Mouse (Mus musculus): ENCODE data around the gene Icosl.
"Not testable (repeated sequence)": the region's sequence is repeated elsewhere in the genome, so short reads cannot be mapped to it uniquely, and the experiment has no call there.

The Icosl gene

DNA sequence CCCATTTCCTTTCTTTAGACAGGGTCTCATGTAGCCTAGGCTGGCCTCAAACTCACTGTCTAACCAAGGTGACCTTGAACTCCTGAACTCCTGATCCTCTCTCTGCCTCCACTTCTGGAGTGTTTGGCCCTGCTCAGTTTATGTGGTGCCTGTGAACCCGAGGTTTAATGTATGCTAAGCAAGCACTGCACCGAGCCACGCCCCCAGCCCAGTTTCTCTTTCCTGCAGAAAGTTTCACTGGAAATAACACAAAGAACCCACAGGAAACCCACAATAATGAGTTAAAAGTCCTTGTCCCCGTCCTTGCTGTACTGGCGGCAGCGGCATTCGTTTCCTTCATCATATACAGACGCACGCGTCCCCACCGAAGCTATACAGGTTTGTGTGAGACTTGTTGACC is 5.9 kb downstream of the Icosl start:
- in situ Hi-C loops (cut with MboI, MseI) = no loop called here

DNA sequence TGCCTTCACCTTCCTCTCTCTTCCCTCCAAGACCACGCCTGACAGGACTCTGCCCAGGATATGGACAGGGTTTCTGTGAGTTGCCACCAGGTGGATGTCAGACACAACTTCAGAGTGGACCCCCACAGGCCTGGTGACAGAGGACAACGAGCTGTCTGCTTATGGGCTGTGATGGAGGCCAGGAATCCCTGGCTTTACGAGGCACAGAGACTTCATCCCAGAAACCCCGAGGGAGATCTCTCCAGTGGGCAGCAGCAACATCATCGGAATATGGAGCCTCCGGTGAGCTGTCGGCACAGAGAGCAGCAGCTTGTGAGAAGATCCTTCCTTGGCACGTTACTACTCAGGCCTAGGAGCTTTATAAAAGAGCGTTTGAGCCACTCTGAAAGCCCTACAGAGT is 8.8 kb downstream of the Icosl start:
- in situ Hi-C loops (cut with MboI, MseI) = no loop called here

DNA sequence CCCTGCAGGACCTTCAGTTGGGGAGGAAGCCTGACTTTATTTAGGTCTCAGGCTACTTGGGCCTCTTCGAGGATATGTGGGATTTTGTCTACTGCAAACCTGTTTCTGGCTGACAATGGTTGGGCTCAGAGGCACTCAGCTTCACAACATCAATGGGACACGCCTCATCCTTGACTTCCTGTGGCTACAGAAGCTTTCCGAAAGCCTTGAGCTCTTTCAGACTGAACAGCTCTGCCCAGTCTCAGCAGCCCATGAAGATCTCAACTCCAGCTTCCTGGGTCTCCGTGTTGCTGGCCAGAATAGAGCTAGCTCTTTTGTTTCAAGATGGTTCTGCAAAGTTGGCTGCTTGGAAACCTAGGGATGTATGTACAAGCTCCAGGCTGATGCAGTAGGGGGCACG is 9.2 kb downstream of the Icosl start:
- in situ Hi-C loops (cut with MboI, MseI) = no loop called here

DNA sequence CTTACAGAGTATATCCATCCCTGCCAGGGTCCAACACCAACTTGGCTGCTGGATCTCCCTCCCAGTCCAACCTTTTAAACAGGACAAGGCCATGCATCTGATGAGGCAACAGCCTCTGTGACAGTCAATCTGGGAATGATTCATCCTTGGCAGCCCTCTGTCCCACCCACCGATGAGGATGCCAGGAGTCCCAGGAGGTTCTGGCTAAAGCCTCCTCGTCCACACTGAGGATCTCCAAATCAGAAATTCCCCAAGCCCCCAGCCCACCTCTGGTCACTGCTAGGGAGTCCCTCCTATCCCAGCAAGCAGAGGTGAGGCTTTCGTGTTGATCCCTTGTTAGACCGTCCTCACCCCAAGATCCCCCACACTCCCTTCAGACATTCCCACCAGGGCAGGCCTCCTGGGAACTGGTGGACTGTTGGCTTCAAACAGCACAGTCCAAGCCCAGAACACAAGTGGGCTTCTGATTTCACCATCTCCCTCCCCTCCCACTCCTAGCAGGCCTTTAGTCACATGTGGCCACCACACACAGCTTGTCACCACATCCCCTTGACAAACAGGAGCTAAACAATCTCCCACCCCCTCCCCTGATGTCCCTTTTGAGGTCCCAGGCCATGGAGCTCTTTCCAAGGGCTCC is 11.0 kb downstream of the Icosl start:
- in situ Hi-C loops (cut with MboI, MseI) = no loop called here

DNA sequence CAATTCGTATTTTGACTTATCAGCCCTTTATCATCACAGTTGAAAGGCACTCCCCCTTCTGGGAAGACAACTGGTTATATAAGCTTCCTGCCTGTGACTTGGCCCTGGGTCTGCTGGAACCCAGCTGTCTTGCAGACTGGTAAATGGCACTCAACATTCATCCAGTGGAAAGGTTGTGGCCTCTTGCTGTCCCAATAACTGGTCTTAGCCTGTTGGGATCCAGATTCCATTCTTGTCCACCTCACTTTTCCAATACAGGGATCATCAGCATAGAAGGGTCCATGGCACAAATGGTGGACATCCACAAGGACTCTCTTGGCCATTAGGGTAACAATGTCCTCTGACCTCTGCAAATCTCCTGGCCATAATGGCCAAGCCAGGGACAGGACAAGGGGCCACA is 15.0 kb downstream of the Icosl start:
- in situ Hi-C loops (cut with MboI, MseI) = no loop called here

DNA sequence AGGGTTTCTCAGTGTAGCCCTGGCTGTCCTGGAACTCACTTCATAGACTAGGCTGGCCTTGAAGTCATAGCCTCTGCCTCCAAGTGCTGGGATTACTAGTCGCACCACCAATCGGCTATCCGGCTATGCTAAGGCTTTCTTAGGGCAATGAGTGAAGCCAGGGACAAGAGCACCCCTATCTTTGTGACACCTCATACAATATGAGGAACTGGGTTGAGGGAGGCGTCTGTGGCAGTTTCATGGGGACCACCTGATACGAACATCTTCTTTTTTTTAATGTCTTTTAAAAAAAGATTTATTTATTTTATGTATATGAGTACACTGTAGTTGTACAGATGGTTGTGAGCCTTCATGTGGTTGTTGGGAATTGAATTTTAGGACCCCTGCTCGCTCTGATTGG is 16.6 kb downstream of the Icosl start:
- in situ Hi-C loops (cut with MboI, MseI) = no loop called here

DNA sequence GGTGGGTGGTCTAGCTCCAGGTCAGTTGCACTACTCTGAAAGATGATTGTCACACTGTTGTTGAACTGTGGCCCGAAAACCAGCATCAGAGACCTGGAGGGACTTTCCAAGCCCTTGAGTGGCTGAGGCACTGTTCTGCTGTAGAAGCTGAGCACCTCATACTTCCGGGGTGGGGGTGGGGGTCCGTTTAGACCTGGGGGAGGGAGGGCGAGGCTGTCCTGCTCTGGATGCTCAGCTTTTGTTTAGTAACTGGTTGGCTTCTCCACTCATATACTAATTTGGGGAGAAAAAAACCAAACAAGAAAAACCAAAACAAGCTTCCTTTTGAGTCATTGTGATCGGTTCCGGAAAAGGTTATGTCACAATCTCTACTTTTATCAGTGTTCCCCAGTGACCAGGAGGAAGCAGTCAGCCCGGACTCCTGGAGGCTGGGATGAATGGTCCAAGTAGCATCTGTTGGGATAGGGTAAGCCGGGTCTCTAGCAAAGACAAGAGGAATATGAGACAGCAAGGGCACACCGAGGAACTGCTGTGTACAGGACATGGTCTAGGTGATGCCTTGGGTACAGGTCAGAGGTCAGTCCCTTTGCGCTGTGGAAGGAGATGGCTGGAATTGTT is 17.5 kb downstream of the Icosl start:
- in situ Hi-C loops (cut with MboI, MseI) = no loop called here

DNA sequence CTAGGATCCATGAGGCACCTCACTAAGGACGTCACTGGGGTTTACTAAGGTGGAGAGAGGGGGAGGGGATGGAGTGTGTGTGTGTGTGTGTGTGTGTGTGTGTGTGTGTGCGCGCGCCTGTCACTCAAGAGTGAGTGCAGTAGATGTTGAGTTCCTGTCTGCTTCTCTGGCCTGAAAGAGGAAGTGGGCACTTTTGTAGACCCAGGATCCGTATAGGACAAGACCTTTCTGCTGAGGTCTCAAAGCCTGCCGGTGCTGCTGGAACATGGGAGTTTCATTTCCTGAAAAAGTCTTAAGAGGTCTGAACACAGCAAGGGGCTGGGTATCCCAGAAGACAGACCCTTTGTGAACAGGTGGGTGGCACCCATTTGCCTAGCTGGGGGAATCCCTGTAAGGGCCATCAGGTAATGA is 18.0 kb downstream of the Icosl start:
- in situ Hi-C loops (cut with MboI, MseI) = no loop called here

DNA sequence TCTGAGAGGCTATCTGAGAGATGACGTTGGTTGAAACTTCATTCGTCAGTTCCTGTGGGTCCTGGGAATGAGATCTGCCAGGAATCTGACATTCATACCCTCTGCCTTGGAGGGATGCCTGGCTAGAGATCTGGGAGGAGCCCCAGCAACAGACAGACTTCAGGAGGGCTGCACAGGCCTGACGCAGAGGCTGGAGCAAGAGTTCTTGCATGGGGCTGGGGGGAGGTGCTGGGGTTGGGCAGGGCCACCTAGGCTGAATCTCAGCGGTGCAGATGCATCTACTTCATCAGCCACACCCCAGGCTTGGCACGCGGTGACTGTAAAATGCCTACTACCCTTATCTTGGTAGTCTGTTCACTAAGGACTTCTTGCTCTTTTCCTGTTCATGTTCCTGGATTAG is 21.1 kb downstream of the Icosl start:
- in situ Hi-C loops (cut with MboI, MseI) = no loop called here

DNA sequence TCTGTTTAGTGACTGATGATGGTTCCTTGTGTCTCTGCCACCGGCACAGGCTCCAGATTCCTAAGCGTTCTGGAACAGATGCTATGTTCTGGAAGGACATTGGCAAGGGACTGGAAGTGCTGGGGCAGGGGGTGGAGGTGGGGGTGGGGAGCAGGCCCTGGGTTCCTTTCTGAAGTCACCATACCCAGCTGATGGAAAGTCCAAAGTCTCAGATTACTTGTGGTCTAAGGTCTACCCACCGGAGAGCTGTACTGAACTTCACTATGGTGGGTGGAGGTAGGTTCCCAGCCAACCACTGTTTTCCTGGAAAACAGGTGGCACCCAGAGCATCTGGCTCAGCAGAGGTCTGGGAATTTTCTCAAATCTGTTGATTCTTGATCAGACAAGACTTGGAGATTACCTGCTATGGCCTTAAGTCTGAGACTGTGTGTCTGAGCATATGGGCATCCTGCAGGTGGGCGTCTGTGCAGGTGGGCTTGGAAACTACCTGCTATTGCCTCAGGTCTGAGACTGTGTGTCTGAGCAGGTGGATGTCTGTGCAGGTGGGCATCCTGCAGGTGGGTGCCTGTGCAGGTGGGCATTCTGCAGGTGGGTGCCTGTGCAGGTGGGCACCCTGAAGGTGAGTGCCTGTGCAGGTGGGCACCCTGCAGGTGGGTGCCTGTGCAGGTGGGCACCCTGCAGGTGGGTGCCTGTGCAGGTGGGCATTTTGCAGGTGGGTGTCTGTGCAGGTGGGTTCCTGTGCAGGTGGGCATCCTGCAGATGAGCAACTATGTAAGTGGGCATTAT is 21.8 kb downstream of the Icosl start:
- in situ Hi-C loops (cut with MboI, MseI) = no loop called here

DNA sequence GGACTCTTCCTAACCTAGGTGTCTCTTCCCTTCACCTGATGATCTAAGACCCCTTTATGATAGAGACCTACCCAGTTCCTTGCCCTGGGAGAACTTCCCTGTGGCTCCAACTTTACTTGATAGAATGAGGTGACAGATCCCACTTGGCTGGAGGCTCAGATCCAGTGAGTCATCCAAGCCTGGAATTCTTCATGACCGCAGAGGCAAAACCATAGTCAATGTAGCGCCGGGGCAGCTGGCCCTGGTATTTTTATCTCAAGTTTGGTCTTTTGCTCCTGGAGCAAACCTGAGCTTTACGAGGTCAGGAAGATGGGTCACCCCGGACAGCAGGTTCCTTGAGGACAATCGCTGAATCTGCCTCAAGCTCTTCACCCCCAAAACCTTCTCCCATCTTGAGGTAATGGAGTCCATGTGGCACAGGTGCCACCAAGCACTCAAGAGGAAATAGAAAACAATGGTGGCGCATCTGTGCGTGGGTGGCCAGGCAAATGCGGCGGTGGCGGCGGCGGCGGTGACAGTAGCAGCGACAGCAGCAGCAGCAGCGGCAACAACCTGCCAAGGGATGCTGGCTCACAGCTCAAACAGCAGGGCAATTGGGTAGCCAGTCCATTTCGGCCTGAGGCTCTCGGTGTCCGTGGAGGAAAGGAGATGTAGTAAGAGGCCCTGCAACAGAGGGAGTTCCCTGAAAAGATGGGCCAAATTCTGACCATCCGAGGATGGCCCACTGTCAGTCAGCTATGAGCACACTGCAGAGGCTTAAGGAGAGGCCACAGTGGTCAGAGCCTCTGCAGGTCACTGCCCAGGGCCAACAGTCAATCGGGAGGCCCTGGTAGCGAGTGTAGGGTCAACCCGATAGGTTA is 23.0 kb downstream of the Icosl start:
- in situ Hi-C loops (cut with MboI, MseI) = no loop called here

DNA sequence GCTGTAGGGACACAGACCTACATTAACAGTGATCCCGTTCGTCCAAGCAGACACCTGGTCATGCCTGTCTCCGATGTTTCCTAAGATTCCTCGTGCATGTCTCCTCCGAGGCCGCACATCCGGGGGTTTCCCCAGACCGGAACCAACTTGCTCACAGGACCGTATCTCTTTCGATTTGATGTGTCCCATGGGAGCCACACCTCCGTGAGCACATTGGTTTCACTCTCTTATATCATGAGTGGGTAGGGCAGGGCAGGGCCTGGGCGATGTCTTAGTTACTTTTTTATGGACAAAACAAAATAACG is 23.6 kb downstream of the Icosl start:
- in situ Hi-C loops (cut with MboI, MseI) = no loop called here

DNA sequence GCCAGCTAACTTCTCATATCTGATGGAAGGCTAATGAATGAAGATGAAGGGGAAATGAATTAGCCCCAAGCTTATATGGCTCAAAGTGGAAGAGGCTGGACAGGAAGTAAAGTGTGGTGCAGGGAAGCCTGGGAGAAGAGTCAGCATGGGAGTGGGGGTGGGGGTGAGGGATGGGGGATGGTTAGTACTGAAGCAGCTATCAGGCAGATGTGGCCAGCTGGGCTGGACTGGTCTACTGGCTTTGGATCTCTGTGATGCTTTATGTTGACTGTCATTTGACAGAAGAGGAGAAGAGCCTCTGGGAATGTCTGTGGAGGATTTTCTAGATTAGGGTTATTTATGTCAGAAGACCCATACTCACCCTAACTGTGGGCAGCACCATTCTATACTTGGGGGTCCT is 26.1 kb downstream of the Icosl start:
- in situ Hi-C loops (cut with MboI, MseI) = no loop called here

DNA sequence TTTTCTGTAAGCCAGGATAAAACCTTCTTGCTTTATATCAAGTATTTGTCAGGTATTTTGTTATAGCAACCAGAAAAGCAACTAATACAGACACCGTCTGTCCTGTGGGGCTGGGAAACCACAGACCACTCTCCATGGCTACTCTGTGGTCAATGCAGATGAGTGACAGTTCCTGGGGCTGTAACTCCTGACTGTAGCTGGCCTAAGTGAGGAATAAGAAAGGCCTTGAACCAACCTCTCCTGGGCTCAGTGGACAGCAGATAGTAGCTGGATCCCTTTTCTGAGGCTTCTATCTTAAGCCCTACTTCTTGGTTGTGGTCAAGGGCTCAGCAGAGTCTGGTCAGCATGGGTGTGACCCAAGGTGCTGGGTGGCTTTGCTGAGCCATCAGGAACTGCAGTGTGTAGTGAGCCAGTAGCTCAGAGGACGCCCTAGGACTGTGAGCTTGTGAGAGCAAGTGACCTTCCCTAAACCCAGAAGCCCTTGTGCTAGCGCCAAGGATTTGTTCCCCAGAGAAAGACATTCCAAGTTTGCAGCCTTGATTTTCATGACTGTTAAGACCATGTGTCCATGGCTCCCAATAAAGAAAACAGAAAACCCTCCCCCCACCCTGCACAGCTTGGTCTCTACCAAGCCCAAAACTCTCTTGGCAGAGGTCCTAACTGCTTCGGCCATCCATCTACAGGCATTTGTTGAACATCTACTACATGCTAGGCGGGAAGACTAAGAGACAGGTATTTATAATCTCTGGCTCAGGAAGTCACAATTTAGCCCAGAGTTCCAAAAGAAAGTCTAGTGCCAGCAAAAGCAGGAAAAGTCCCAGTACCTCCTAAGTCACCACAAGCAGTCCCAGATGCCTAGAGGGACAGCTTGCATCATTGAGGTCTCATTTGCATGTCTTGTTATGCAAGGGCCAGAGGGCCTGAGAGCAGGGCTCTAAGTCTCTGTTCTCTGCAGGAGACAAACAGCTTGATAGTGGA is 27.1 kb downstream of the Icosl start:
- in situ Hi-C loops (cut with MboI, MseI) = no loop called here

DNA sequence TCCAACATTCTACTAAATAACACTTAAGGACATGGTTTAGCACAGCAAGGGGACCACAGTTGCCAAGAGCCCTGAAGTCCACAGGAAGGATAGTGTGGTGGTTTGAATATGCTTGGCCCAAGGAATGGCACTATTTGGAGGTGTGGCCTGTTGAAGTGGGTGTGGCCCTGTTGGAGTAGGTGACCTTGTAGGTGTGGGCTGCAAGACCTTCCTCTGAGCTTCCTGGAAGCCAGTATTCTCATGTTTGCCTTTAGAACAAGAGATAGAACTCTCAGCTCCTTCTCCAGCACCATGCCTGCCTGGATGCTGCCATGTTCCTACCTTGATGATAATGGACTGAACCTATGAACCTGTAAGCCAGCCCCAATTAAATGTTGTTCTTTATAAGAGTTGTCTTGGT is 30.8 kb downstream of the Icosl start:
- in situ Hi-C loops (cut with MboI, MseI) = not testable (repeated sequence)

DNA sequence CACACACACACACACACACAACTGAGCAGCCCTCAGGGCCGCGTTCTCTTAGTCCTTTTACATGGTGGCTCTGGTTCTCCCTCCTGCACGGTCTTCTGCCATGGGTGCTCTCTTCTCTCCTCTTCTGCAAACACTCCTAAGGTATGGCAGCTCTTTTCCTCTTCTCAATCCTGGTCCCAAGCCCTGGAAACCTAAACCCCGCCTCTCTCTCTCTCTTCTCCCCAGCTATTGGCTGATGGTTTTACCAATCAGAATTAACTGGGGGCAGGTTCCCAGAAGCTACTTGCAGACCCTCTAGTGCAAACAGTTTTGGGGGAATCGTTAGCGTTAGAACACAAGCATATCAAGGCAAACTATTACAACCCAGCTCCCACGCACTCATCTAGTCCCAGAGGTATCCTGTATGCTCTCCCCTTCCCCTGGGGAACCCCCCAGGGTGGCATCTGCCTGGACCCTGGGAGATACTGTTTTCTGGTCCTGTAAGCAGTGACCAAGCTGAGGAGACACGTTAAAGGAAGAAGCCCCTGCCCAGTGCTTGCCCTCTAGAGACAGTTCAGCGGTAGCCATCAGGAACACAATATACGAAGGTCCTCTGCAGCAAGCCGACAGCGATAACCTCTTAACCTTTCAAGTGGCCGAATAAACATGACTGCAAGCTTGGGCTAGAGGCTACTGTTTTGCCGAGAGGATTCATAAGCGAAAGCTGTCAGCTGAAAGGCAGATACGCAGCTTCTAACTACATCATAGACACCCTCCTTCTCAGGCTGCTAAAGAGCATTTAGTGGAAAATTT is 32.1 kb downstream of the Icosl start:
- in situ Hi-C loops (cut with MboI, MseI) = no loop called here

DNA sequence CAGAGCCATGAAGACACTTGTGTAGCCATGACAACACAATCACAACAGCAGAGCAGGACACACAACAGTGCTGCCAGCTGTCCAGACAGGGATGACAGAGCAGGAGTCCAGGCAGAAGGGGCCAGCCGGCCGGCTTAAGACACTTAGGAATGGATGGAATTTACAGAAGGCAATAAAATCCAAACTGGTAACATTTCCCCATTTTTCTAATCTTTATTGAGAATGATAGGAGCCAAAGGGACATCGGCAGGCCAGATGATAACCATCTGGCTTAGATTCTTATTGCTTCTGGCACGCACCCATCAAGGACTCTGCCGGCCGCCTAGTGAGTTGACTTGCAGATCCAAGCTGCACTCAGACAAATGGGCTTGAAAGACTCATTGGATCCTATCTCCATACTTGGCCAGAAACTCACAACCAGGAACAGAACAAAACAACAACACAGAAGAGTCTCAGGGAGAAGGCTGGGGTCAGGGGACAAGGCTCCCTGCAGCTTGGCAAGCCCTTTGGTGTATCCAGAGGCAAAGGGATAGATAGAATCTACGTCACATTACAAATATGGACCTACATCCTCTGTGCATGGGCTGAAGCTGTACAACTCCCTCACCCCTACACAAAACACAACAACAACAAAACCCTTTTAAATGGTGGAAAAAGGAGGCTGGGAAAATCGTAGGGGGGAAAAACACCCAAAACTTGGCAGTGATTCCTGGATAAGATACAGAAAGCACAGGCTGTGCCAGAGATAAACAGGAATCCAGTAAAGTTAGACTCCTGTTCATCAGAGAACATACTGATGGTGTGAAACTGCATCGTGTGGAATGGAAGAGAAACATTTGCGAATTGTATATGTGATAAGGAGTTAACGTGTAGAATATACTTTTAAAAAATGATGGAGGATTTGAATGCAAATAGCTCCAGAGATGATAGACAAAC is 35.7 kb downstream of the Icosl start:
- in situ Hi-C loops (cut with MboI, MseI) = no loop called here

DNA sequence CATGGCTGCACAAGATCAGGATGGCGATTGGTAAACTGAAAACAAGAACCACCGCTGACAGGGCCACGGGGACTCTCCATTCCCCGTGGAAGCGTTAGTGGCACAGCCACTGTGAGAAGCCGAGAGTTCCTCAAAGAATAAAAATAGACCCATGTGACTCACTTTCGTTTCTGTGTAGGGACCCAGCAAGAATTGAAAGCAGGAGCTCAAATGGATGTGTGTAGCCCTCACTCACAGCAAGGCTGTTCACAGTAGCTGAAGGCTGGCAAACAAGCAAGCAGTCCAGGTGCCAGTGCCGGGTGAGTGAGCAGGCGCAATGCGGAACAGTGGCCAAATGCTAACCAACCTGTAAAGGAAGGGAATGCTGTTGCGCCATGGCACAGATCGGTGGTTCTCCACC is 36.4 kb downstream of the Icosl start:
- in situ Hi-C loops (cut with MboI, MseI) = no loop called here

DNA sequence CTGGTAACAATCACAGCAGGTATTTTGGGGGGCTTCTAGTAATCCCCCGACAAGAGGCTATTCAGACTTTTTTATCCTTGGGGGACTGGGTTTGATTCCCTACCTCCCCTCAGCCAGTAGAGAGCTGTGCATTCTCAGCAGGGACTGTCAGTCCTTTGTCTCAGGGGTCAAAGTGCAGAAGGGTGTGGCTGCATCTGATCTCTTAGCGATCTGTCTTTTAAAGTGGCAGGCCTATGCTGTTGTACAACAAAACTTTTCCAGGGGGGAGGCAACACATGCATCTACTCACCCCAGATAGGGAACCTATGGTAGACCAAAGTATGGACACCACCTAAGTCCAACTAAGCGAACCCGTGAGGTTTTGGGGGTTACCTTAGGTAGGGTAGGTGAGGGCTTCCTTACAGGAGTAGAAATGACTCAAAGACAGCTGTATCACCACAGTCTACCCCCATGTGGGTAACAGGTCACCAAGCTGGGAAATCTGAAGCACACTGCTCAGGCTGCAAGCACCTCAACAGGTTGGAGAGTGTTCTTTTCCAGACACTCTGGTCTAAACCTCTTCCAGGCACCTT is 45.5 kb downstream of the Icosl start:
- in situ Hi-C loops (cut with MboI, MseI) = no loop called here
